Mouse (Mus musculus): Measurements from ENCODE around the gene Tbc1d14. TPM values are rescaled to one million over a fixed set of nuclear protein-coding genes. Genes with fewer than 3 reads are reported as not detected.

Gene Tbc1d14
- polyA plus RNA-seq, 1 experiment from 2014 or later = 57.3 TPM

DNA sequence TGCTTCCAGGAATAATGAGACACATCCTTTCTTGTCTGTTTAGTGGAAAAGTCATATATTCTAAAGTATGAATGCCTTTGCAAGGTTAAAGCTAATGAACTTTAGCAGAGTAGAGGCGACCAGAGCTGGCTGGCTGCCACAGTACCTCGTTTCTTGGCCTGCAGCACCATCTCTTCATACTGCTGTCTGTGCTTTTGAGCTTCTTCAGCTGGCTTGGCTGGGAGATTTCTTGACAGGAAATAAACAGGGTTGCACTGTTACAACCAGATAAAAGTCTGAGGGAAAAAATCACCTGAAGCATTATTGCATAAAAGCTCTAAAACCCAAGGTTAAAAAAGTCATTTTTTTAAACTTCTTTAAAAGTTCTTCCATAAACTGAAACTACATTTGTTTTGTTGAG lies 70.3 kb downstream of the Tbc1d14 start:
- Histone ChIP-seq H3K4me3 (no peak overlapping the region), H3K27me3 (replicated peaks) (no peaks in the 10 kb centered on the region), H3K36me3 (peaks cover 60% of the 10 kb centered on the region), H3K4me2 (replicated peaks) (no peak overlapping the region), H3K9ac (no peak overlapping the region), H3K27ac (no peak overlapping the region), H3K9me3 (no peaks in the 10 kb centered on the region), H3K4me1 (no peaks in the 10 kb centered on the region; the same call in 1 of the 2 replicates)
- 85% methylated on average over 2 of the region's 2 CpGs for WGBS
- ATAC-seq (ENCODE audit: low FRiP score, low read depth) = no peak

DNA sequence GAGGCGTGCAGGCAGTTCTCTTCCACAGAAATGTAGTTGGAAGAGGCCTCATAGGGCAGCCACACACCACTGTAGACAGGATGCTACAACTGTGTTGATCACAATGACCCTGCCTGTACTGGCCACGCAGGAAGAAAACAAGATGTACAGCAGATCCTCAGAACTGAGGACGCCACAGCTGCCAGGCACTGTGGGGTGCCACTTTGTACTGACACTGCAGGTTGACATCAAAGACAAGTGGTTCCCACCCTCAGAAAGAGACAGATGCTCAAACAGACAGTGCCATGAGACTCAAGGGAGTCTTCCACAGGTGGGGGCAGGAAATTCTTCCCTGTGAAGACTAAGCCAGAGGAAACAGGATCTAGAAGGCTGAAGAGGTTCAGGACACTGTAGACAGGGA lies 73.3 kb downstream of the Tbc1d14 start:
- H3K27me3 ChIP-seq (replicated peaks) = no peaks in the 10 kb centered on the region
- H3K36me3 ChIP-seq = peaks cover 87% of the 10 kb centered on the region
- no peak overlapping the region for H3K9ac ChIP-seq
- H3K9me3 ChIP-seq = no peaks in the 10 kb centered on the region
- no peak overlapping the region for H3K4me2 ChIP-seq (replicated peaks)
- H3K4me1 ChIP-seq = no peaks in the 10 kb centered on the region
- no peak for ATAC-seq (ENCODE audit: low FRiP score, low read depth)
- 72% methylated on average over 3 of the region's 3 CpGs for whole genome bisulfite sequencing
- H3K27ac ChIP-seq = no peak overlapping the region
- H3K4me3 ChIP-seq = no peak overlapping the region

DNA sequence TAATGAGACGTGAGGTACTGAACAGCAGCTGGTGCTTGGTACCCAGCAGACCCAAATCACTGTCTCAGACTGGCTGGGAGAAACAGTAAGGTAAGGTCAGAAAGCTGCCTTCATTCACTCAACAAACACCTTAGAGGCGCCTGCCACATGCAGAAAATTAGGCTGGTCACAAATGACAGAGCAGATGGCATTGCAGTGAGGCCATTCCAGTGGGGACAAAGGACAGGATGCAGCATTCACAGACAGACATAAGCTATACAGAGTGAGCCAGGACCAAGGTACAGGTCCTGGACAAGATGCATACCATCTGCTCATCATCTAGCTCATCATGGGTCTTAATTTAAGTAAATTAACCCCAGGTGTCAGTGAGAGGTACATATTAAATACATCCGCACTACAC lies 75.5 kb downstream of the Tbc1d14 start:
- Histone ChIP-seq H3K36me3 (peaks cover 87% of the 10 kb centered on the region), H3K9me3 (no peaks in the 10 kb centered on the region), H3K27ac (no peak overlapping the region), H3K4me3 (no peak overlapping the region), H3K4me1 (no peaks in the 10 kb centered on the region), H3K9ac (no peak overlapping the region), H3K27me3 (replicated peaks) (no peaks in the 10 kb centered on the region), H3K4me2 (replicated peaks) (no peak overlapping the region)
- 87% methylated on average over 3 of the region's 3 CpGs for WGBS
- no peak for ATAC-seq (ENCODE audit: low FRiP score, low read depth)

DNA sequence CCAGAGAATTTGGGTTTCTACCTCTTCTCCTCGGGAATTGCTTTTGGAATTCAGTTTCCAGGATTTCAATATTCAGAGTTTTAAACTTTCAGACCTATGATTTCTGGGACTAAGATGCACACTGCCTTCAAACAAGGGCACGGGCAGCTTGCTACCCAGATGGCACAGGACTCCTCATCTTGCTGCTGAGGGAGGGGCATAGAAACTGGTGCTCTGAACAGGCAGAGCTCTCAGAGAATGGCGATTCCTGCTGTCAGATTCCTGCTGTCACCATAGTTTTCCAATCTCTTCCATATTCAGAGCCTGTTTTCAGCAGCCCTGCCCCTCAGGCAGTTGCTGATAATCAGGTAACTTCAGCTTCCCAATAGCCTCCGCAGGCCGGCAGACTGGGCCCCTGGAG lies 77.5 kb downstream of the Tbc1d14 start:
- peaks cover 89% of the 10 kb centered on the region for H3K36me3 ChIP-seq
- no peak overlapping the region for H3K27ac ChIP-seq
- 85% methylated on average over 5 of the region's 5 CpGs for WGBS
- no peaks in the 10 kb centered on the region for H3K4me1 ChIP-seq
- no peak for ATAC-seq (ENCODE audit: low FRiP score, low read depth)
- H3K4me2 ChIP-seq (replicated peaks) = no peak overlapping the region
- H3K9ac ChIP-seq = no peak overlapping the region
- no peaks in the 10 kb centered on the region for H3K27me3 ChIP-seq (replicated peaks)
- H3K9me3 ChIP-seq = no peaks in the 10 kb centered on the region
- H3K4me3 ChIP-seq = no peak overlapping the region

DNA sequence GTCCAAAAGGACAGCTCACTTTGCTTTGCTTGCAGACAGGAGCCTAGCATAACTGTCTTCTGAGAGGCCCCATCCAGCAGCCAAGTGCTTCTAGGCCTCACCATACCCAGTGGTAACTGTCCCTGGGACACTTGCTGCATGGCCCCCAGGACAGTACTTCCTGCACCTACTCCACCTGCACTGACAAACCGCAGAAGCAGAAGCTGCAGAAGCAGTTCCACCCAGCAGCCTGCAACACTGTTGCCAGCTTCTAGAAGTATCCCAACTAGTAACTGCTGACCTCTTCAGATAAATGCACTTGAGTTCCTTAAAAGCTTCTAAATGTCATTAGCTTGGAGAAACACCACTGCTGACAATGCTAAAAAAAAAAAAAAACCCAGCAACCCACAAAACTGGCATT lies 78.0 kb downstream of the Tbc1d14 start:
- no peak overlapping the region for H3K4me2 ChIP-seq (replicated peaks)
- peaks cover 89% of the 10 kb centered on the region for H3K36me3 ChIP-seq
- no peak overlapping the region for H3K4me3 ChIP-seq
- ATAC-seq (ENCODE audit: low FRiP score, low read depth) = no peak
- no peak overlapping the region for H3K27ac ChIP-seq
- WGBS = 93% methylated on average over 1 of the region's 1 CpGs
- H3K9ac ChIP-seq = no peak overlapping the region
- no peaks in the 10 kb centered on the region for H3K27me3 ChIP-seq (replicated peaks)
- no peaks in the 10 kb centered on the region for H3K4me1 ChIP-seq
- no peaks in the 10 kb centered on the region for H3K9me3 ChIP-seq

DNA sequence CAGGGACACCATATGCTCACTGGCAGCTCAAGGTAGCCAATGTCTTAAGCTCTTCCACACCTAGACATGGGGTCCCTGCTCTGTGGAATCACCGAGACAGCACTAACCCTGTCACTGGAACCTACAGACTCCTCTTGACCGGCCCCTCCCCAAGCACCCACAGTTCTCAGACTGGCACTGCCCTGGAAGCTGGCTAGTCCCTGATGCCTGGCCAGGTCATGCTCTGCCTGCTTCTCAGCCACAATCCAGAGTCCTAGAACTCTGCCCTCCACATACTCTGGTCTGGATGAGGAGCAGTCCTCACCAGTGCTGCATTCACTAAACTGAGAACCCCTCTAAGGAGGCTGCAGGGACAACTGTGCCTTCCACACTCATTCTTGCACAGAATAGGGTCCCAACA lies 82.1 kb downstream of the Tbc1d14 start:
- Histone ChIP-seq H3K36me3 (peaks cover 68% of the 10 kb centered on the region), H3K4me3 (no peak overlapping the region), H3K27ac (no peak overlapping the region), H3K4me2 (replicated peaks) (no peak overlapping the region), H3K27me3 (replicated peaks) (no peaks in the 10 kb centered on the region), H3K9ac (no peak overlapping the region), H3K9me3 (no peaks in the 10 kb centered on the region), H3K4me1 (no peaks in the 10 kb centered on the region)
- 96% methylated on average over 2 of the region's 2 CpGs for WGBS
- ATAC-seq (ENCODE audit: low FRiP score, low read depth) = no peak

DNA sequence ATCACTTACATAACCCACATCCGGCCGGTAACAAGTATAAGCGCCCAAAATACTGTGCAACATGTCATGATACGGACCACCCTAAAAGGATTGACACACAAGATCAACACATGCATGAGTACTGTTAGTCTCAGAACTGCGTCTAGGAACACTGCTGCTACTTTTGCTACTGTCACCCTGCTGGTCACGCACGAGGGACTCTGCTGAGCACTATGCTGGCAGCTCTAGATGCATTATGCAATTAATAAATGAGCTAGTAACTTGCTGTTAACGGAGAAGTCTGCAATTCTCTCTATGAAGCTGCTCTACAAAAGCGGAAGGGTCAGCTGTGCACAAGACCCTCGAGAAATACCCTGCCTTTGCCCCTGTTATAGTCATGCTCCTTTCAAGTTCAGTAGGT lies 84.7 kb downstream of the Tbc1d14 start:
- peaks cover 75% of the 10 kb centered on the region for H3K36me3 ChIP-seq
- H3K9ac ChIP-seq = no peak overlapping the region
- no peak overlapping the region for H3K4me2 ChIP-seq (replicated peaks)
- ATAC-seq (ENCODE audit: low FRiP score, low read depth) = no peak
- WGBS = 96% methylated on average over 10 of the region's 10 CpGs
- no peak overlapping the region for H3K27ac ChIP-seq
- H3K4me1 ChIP-seq = no peaks in the 10 kb centered on the region
- H3K9me3 ChIP-seq = no peaks in the 10 kb centered on the region
- H3K4me3 ChIP-seq = no peak overlapping the region
- no peaks in the 10 kb centered on the region for H3K27me3 ChIP-seq (replicated peaks)

DNA sequence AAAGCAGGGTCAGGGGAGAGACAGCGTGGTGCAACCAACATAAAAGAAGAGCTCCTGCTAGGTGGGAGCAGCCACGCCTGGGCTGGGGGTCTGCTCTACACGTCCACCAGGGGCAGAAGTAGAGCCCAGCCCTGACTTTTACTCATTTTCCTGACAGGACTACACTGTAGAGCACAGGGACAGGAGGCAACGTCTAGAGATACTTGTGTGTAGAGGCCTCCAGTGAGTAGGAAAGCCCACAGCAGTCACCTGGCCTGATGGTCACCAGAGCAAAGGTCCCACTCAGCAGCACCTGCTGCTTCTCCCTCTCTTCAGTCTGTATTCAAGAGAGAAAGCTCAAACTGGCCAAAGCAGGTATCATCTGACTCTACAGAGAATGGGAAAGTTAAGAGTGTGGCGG lies 87.4 kb downstream of the Tbc1d14 start:
- Histone ChIP-seq H3K27ac (no peak overlapping the region), H3K27me3 (replicated peaks) (no peaks in the 10 kb centered on the region), H3K9ac (no peak overlapping the region), H3K4me1 (no peaks in the 10 kb centered on the region), H3K36me3 (peaks cover 73% of the 10 kb centered on the region), H3K4me3 (no peak overlapping the region), H3K4me2 (replicated peaks) (no peak overlapping the region), H3K9me3 (no peaks in the 10 kb centered on the region)
- WGBS = 78% methylated on average over 5 of the region's 5 CpGs
- no peak for ATAC-seq (ENCODE audit: low FRiP score, low read depth)

DNA sequence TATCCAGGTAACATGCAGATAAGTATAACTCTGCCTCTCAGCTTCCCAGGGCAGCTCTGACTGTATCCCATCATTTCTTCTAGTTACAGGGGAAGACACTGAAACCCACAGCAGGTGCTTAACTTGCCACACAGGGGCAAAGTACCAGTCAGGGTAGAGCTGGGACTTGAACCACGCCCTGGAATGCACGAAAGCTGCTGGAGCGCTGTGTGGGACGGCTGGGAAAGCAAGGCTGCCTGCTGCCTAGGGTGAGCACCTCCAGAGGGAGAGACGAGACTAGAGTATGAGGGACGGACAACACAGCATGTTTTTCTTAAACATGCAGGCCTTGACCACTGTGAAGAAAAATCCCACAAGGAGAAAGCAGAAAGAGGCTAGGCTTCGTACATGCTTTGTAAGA lies 87.8 kb downstream of the Tbc1d14 start:
- Histone ChIP-seq H3K27ac (no peak overlapping the region), H3K9ac (no peak overlapping the region), H3K4me1 (no peaks in the 10 kb centered on the region), H3K4me3 (no peak overlapping the region), H3K9me3 (no peaks in the 10 kb centered on the region), H3K36me3 (peaks cover 73% of the 10 kb centered on the region), H3K4me2 (replicated peaks) (no peak overlapping the region), H3K27me3 (replicated peaks) (no peaks in the 10 kb centered on the region)
- ATAC-seq (ENCODE audit: low FRiP score, low read depth) = no peak
- 87% methylated on average over 7 of the region's 7 CpGs for WGBS

DNA sequence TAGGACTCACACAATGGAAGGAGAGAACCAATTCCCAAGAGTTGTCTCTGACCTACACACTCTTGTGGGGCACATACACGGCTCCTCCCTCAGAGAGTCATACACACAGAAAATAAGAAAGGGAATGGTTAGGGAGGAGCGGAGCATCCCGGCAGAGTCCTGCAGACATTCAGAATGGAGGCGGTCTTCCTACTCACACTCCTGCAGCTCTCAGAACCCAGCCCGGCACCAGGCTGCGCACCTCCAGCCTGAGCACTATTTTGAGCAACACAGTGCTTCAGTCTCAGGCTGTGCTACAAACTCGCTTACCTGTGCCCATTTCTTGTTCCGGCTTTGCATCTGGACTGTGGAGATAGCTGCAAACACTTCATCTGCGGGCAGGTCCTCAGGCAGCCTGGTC lies 98.4 kb downstream of the Tbc1d14 start:
- Histone ChIP-seq H3K4me3 (no peak overlapping the region), H3K27me3 (replicated peaks) (no peaks in the 10 kb centered on the region), H3K36me3 (peaks cover 62% of the 10 kb centered on the region), H3K4me2 (replicated peaks) (no peak overlapping the region), H3K27ac (no peak overlapping the region), H3K9me3 (no peaks in the 10 kb centered on the region), H3K9ac (no peak overlapping the region), H3K4me1 (no peaks in the 10 kb centered on the region)
- ATAC-seq (ENCODE audit: low FRiP score, low read depth) = no peak
- 95% methylated on average over 9 of the region's 9 CpGs for WGBS

DNA sequence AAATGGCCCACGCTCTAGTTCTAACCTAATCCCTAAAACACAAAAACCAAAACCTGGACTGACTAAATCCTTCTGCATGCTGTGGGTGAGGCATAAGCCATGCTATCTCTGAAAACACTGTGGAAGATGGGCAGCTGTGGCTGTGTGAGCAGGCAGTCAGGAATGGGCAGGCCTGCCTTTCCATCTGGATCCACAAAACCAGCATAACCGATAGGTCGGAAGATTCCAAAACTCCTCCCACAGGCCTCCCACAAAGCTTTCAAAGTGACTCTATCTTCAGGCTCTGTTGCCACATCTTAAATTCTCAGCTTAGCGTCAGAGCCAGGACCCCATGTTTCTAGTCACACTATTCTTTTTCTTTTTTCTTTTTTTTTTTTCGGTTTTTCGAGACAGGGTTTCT lies 99.2 kb downstream of the Tbc1d14 start:
- WGBS = 91% methylated on average over 6 of the region's 6 CpGs
- H3K9ac ChIP-seq = no peak overlapping the region
- no peak overlapping the region for H3K4me3 ChIP-seq
- no peaks in the 10 kb centered on the region for H3K27me3 ChIP-seq (replicated peaks)
- H3K9me3 ChIP-seq = no peaks in the 10 kb centered on the region
- no peak for ATAC-seq (ENCODE audit: low FRiP score, low read depth)
- no peak overlapping the region for H3K27ac ChIP-seq
- peaks cover 62% of the 10 kb centered on the region for H3K36me3 ChIP-seq
- no peaks in the 10 kb centered on the region for H3K4me1 ChIP-seq
- no peak overlapping the region for H3K4me2 ChIP-seq (replicated peaks)

DNA sequence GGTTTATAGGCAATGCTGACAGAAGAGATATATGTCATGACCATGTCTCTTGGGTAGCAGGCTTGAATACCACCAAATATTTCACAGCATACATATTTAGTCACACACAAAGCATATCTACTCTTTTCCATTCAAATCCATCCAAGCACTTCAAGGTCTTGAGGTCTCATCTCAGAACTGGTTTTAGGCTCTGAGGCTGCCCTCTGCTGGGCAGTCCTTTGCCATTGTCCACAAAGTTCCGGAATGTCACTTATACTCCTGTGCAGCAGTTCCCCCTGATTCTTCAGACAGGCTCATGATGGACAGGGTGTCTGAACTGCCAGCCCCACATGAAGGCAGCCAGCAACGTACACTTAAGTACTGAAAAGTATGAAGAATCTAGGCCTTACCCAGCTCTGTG lies 103.9 kb downstream of the Tbc1d14 start:
- ATAC-seq (ENCODE audit: low FRiP score, low read depth) = no peak
- H3K36me3 ChIP-seq = peaks cover 31% of the 10 kb centered on the region
- no peak overlapping the region for H3K4me2 ChIP-seq (replicated peaks)
- peaks cover 11% of the 10 kb centered on the region for H3K4me1 ChIP-seq
- H3K9me3 ChIP-seq = no peaks in the 10 kb centered on the region
- no peak overlapping the region for H3K27ac ChIP-seq
- WGBS = 58% methylated on average over 2 of the region's 2 CpGs
- H3K9ac ChIP-seq = no peak overlapping the region
- H3K4me3 ChIP-seq = no peak overlapping the region
- H3K27me3 ChIP-seq (replicated peaks) = no peaks in the 10 kb centered on the region; the same call in 1 of the 2 replicates

DNA sequence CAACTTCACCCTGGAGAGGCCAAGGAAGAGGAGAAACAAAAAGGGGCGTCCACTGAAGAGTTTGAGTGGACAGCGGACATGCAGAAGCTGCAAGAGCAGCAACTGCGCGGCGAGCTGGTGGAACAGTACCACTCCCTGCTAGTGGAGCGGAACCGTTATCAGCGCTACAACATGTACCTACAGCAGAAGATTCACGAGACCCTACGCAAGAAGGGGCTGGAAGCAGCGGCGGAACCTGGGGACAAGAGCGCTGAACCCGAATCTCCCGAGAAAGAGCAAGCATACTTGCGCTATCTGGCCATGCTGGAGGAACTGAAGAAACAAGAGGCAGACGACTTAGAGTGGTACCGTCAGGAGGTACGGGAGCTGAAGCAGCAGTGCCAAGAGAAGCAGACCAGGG lies 107.8 kb downstream of the Tbc1d14 start:
- Histone ChIP-seq H3K4me2 (replicated peaks) (peak overlapping the region; percentile 96), H3K4me3 (peak overlapping the region; percentile 62), H3K27ac (no peak overlapping the region), H3K4me1 (peaks cover 36% of the 10 kb centered on the region), H3K9ac (peak overlapping the region; percentile 65), H3K36me3 (no peaks in the 10 kb centered on the region), H3K27me3 (replicated peaks) (no peaks in the 10 kb centered on the region; the same call in 1 of the 2 replicates), H3K9me3 (no peaks in the 10 kb centered on the region)
- no peak for ATAC-seq (ENCODE audit: low FRiP score, low read depth)
- WGBS = 42% methylated on average over 19 of the region's 19 CpGs
